Mouse (Mus musculus) G1E (cell line): ENCODE data around the gene Otud7a.

Experiments used
- CTCF ChIP-seq: IDR thresholded peaks from 2 replicates; pipeline ENCODE4 v1.5.1; 2012; ENCODE audit warnings: low read depth, low read length, inconsistent platforms, mixed read lengths
- GATA1 ChIP-seq: IDR thresholded peaks from 2 replicates; pipeline ENCODE4 v1.6.1; 2012; ENCODE audit warnings: borderline replicate concordance, low read length, inconsistent platforms, mixed read lengths
- TAL1 ChIP-seq: conservative IDR thresholded peaks from 2 replicates; pipeline ENCODE4 v1.6.1; 2012; ENCODE audit warnings: low read depth, low read length, inconsistent platforms, mixed read lengths

DNA sequence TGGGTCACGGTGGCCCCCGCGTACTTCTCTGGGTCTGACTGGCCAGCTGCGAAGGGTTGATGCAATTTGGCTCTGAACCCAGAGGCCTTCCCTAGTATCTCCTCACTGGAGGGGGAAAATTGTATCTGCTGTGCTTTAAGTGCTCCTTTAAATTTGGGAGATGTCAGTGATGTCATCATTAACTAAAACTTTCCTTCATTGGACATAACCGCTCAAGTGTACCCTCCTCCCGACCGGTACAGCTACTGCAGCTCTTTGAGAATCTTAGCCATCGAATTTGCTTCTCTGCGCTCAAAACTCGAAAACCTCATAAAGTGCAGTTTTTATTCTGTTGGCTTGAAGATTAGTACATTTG, 772 bp downstream of the Otud7a start:
- TF ChIP-seq CTCF, result no peak
- TF ChIP-seq TAL1, result no peak
- TF ChIP-seq GATA1, result no peak
